Mouse (Mus musculus): ENCODE results near the gene Gdf7. TPM values are rescaled to one million over a fixed set of nuclear protein-coding genes. Genes with fewer than 3 reads are reported as not detected.

The Gdf7 gene
- polyA plus RNA-seq, 1 experiment from 2014 or later, result 1.0 TPM

Other genes starting within 250 kb of the Gdf7 start
- 51.5 and 57.5 TPM in 2 replicates for gene Ldah, start 93.8 kb downstream of the Gdf7 start, polyA plus RNA-seq (2015; fragmentation: Nextera tagmentation; extraction: Ambion mirVana)
- gene Hs1bp3, start 11.5 kb upstream of the Gdf7 start, polyA plus RNA-seq (2015; fragmentation: Nextera tagmentation; extraction: Ambion mirVana), result 20.0 and 20.8 TPM in 2 replicates
- gene Rhob, start 198.1 kb upstream of the Gdf7 start, polyA plus RNA-seq (2015; fragmentation: Nextera tagmentation; extraction: Ambion mirVana), result 39.8 and 40.1 TPM in 2 replicates